In the genomic region with DNA sequence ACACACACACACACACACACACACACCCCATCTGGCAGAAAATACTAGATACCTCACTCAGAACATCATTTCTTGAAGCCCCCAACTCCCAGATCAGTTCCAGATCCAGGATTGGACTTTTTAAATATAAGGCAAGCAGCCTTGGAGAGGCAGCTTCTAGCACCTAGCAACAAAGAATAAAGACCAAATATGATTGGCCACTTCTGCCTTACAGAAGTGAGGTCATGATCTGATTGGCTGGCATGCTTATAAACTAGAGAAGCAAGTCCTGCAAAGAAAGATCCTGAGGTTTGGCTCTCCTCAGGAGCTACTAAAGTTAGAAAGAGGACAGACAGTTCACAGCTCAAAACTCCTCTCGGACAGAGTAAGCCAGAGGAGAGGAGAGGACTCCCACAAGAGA, we compare ENCODE assay signal across 24 mouse cellular contexts. TPM values are rescaled to one million over a fixed set of nuclear protein-coding genes. Genes with fewer than 3 reads are reported as not detected.
"Had no signal": no experiment of that assay in that cellular context is flagged by ENCODE, and none has a peak within 500 bp of the region (broad histone marks: within the 10 kb centered on the region; RNA-seq: fewer than 3 reads in every experiment).

No protein-coding gene starts in this region.

- ATAC-seq: liver, postnatal 0 days; midbrain, embryonic 13.5 days had no signal

- H3K9me3 ChIP-seq: kidney, embryonic 15.5 days; limb, embryonic 15.5 days; midbrain, embryonic 10.5 days; midbrain, embryonic 13.5 days; neural tube, embryonic 12.5 days; neural tube, embryonic 15.5 days; stomach, embryonic 15.5 days had no signal

- H3K27ac ChIP-seq: kidney, embryonic 15.5 days; left cerebral cortex, adult 2 months; limb, embryonic 15.5 days; liver, embryonic 14.5 days; midbrain, embryonic 10.5 days; midbrain, embryonic 13.5 days; neural tube, embryonic 12.5 days; neural tube, embryonic 15.5 days; stomach, embryonic 15.5 days had no signal

- H3K27me3 ChIP-seq: neural tube, embryonic 15.5 days; stomach, embryonic 15.5 days had no signal

- H3K9ac ChIP-seq: kidney, embryonic 15.5 days; limb, embryonic 15.5 days; liver, embryonic 14.5 days; liver, postnatal 0 days; midbrain, embryonic 13.5 days; neural tube, embryonic 12.5 days; neural tube, embryonic 15.5 days; stomach, embryonic 15.5 days had no signal

- H3K4me3 ChIP-seq: kidney, embryonic 15.5 days; left cerebral cortex, adult 2 months; limb, embryonic 15.5 days; megakaryocyte, embryonic 14.5 days; midbrain, embryonic 10.5 days; midbrain, embryonic 13.5 days; neural tube, embryonic 12.5 days; neural tube, embryonic 15.5 days; stomach, embryonic 15.5 days had no signal

- DNase-seq: kidney, adult 11 months; kidney, adult 8-10 months; kidney, postnatal 10 days; kidney, postnatal 36 days; layer of hippocampus, postnatal 36 days; liver, postnatal 0 days; lung, postnatal 10 days; lung, postnatal 36 days; right cerebral cortex, postnatal 25 days; spleen, adult 18-20 months; thymus, postnatal 25 days had no signal

- H3K4me1 ChIP-seq: kidney, embryonic 15.5 days; limb, embryonic 15.5 days; megakaryocyte, embryonic 14.5 days; midbrain, embryonic 10.5 days; midbrain, embryonic 13.5 days; neural tube, embryonic 12.5 days; neural tube, embryonic 15.5 days; stomach, embryonic 15.5 days had no signal

- H3K4me2 ChIP-seq: kidney, embryonic 15.5 days; limb, embryonic 15.5 days; liver, embryonic 11.5 days; midbrain, embryonic 13.5 days; neural tube, embryonic 12.5 days; neural tube, embryonic 15.5 days; stomach, embryonic 15.5 days had no signal

- H3K36me3 ChIP-seq: kidney, embryonic 15.5 days; limb, embryonic 15.5 days; midbrain, embryonic 10.5 days; midbrain, embryonic 13.5 days; neural tube, embryonic 12.5 days; neural tube, embryonic 15.5 days; stomach, embryonic 15.5 days had no signal

RNA-seq across cellular contexts. Expression of a gene that starts 53.6 kb away (rescaled TPM):
- total RNA-seq: layer of hippocampus, adult 8-10 months; layer of hippocampus, postnatal 36 days; left cerebral cortex, adult 2 months; left cerebral cortex, postnatal 25 days had no signal
- polyA plus RNA-seq: liver, embryonic 11.5 days; liver, embryonic 14.5 days; liver, postnatal 0 days; midbrain, embryonic 10.5 days; midbrain, embryonic 13.5 days; neural tube, embryonic 12.5 days had no signal
